Comparison of ENCODE assay signal across 8 mouse cellular contexts in the genomic region with DNA sequence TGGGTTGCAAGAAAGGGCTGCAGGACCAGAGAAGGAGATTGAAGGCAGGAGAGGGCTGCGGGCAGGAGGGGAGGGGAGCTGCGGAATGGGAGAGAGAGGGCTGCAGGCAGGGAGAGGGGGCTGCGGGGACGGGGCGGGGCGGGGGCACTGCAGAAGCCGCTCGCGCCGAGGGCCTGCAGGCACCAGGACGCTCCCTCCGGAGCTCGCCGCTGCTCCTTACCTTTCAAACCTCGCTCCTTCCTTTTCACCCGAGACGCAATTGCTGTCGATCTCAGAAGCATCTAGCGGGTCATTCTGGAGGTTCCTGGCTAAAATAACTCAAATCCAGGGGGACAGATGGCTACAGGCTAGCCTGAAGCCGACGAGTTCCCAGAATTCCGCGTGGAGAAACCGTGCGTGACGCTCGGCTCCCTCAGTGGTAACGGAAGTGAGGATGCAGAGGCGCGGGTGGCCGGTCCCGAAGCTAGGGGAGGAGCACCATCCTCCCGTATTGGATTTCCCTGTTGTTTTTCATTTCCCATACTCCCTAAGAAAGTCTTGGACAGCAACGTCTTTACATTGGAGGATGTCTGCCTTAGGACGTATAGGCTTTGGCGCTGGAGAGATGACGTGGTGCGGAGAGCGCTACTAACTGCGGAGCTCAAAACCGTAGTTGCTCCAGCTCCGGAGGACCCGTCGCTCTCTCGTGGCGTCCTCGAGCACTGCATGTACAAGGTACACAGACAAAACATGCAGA. TPM values are rescaled to one million over a fixed set of nuclear protein-coding genes. Genes with fewer than 3 reads are reported as not detected.
DNase-seq lines count a peak whose midpoint lies in the region; ATAC-seq lines count a peak whose summit lies in the region.

No protein-coding gene starts in this region.

- peak; percentile 93 for ATAC-seq in inflammation-experienced regulatory T-cells, adult 6 months
- ATAC-seq in megakaryocyte progenitor cell, adult 5-6 weeks (replicated peaks; ENCODE audit: poor library complexity) = peak; percentile 95

- intact Hi-C loops in gastrocnemius, postnatal 14 days (cut with DNase I; ENCODE audit: low total_unique reads) = no loop called here
- intact Hi-C loops in left cerebral cortex, postnatal 10 days (cut with DNase I) = loop anchor here (10.0 kb wide), 1 partner anchor 324 kb away; a partner anchor contains a TSS

- peak; percentile 54 for DNase-seq in adrenal gland, adult 8-10 months
- DNase-seq in embryo, embryonic 11 days = peak; percentile 95
- DNase-seq in gastrocnemius, postnatal 14 days = peak; percentile 70
- DNase-seq in left cerebral cortex, postnatal 10 days (ENCODE audit: extremely low spot score in 1 of 2, low spot score in 2 of 2) = peak; percentile 88 to 90
- peak; percentile 92 to 95 for DNase-seq in right cerebral cortex, postnatal 10 days (ENCODE audit: low spot score in 2 of 2)
- DNase-seq in urinary bladder, postnatal 36 days (ENCODE audit: low spot score in 2 of 2) = peak; percentile 62 to 69

RNA-seq across cellular contexts. Expression of a gene that starts 1.9 kb away (rescaled TPM):
- total RNA-seq in adrenal gland, adult 8-10 months (2022) = 10 to 100 TPM in 3 of 4 experiments, 1 to 10 TPM in 1; 7.9 to 19.1 (median 13.4) TPM
- 1 to 10 TPM; 2.6 to 3.8 TPM for total RNA-seq in gastrocnemius, postnatal 14 days (2021)
- 10 to 100 TPM; 10.4 to 20.6 (median 19.0) TPM for polyA plus RNA-seq in inflammation-experienced regulatory T-cells, adult 6 months (2017; shearing (Covaris generic))
- total RNA-seq in left cerebral cortex, postnatal 10 days (2021) = 10 to 100 TPM; 20.6 to 21.3 TPM
- 6.6 and 10.5 TPM in 2 replicates for total RNA-seq in megakaryocyte progenitor cell, adult 5-6 weeks (2015)
- total RNA-seq in megakaryocyte progenitor cell, adult 5-6 weeks (2017) = 22.7 and 29.0 TPM in 2 replicates

RNA-seq across cellular contexts. Expression of a gene that starts 17.3 kb away (rescaled TPM):
- 10 to 100 TPM in 1 of 4 experiments, 1 to 10 TPM in 3; 4.8 to 10.1 (median 7.0) TPM for total RNA-seq in adrenal gland, adult 8-10 months (2022)
- 1 to 10 TPM; 1.7 to 2.4 TPM for total RNA-seq in gastrocnemius, postnatal 14 days (2021)
- 10 to 100 TPM in 2 of 3 experiments, 1 to 10 TPM in 1; 6.6 to 13.0 (median 12.6) TPM for polyA plus RNA-seq in inflammation-experienced regulatory T-cells, adult 6 months (2017; shearing (Covaris generic))
- total RNA-seq in left cerebral cortex, postnatal 10 days (2021) = 10 to 100 TPM; 14.8 to 16.0 TPM
- total RNA-seq in megakaryocyte progenitor cell, adult 5-6 weeks (2015) = 2.5 and 3.6 TPM in 2 replicates
- total RNA-seq in megakaryocyte progenitor cell, adult 5-6 weeks (2017) = 2.7 and 5.0 TPM in 2 replicates

RNA-seq across cellular contexts. Expression of a gene that starts 28.9 kb away (rescaled TPM):
- total RNA-seq in adrenal gland, adult 8-10 months (2022) = 1 to 10 TPM; 4.4 to 9.0 (median 5.8) TPM
- 1 to 10 TPM; 3.0 to 3.7 TPM for total RNA-seq in gastrocnemius, postnatal 14 days (2021)
- 1 to 10 TPM; 2.1 to 2.3 (median 2.2) TPM for polyA plus RNA-seq in inflammation-experienced regulatory T-cells, adult 6 months (2017; shearing (Covaris generic))
- 1 to 10 TPM; 8.7 to 8.9 TPM for total RNA-seq in left cerebral cortex, postnatal 10 days (2021)
- 0.39 and 1.1 TPM in 2 replicates for total RNA-seq in megakaryocyte progenitor cell, adult 5-6 weeks (2015)
- total RNA-seq in megakaryocyte progenitor cell, adult 5-6 weeks (2017) = 1.5 and 2.4 TPM in 2 replicates

RNA-seq across cellular contexts. Expression of a gene that starts 34.6 kb away (rescaled TPM):
- total RNA-seq in adrenal gland, adult 8-10 months (2022) = under 1 TPM in 1 of 4 experiments, not detected in 3; 0.70 TPM
- not detected for total RNA-seq in gastrocnemius, postnatal 14 days (2021)
- not detected for polyA plus RNA-seq in inflammation-experienced regulatory T-cells, adult 6 months (2017; shearing (Covaris generic))
- total RNA-seq in left cerebral cortex, postnatal 10 days (2021) = not detected
- not detected in 2 replicates for total RNA-seq in megakaryocyte progenitor cell, adult 5-6 weeks (2015)
- total RNA-seq in megakaryocyte progenitor cell, adult 5-6 weeks (2017) = not detected in 2 replicates

RNA-seq across cellular contexts. Expression of a gene that starts 44.5 kb away (rescaled TPM):
- total RNA-seq in adrenal gland, adult 8-10 months (2022) = 1 to 10 TPM; 2.9 to 5.6 (median 4.1) TPM
- 1 to 10 TPM; 1.4 TPM for total RNA-seq in gastrocnemius, postnatal 14 days (2021)
- under 1 TPM in 1 of 3 experiments, not detected in 2; 0.29 TPM for polyA plus RNA-seq in inflammation-experienced regulatory T-cells, adult 6 months (2017; shearing (Covaris generic))
- total RNA-seq in left cerebral cortex, postnatal 10 days (2021) = 1 to 10 TPM; 6.1 to 6.6 TPM
- 1.2 and 2.1 TPM in 2 replicates for total RNA-seq in megakaryocyte progenitor cell, adult 5-6 weeks (2015)
- total RNA-seq in megakaryocyte progenitor cell, adult 5-6 weeks (2017) = 1.5 and 2.3 TPM in 2 replicates

Comparison
In these comparisons a context has a peak if more than half of its experiments do, and no peak if none do; other contexts are left out.
1. Peak in every context shown above with its lines: DNase-seq and ATAC-seq.